Mouse (Mus musculus): ENCODE measurements around the gene Ccnt2. TPM values are rescaled to one million over a fixed set of nuclear protein-coding genes. Genes with fewer than 3 reads are reported as not detected.
"Not testable (repeated sequence)": the region's sequence is repeated elsewhere in the genome, so short reads cannot be mapped to it uniquely, and the experiment has no call there.

Gene Ccnt2
- polyA plus RNA-seq (2015; fragmentation: Nextera tagmentation; extraction: Ambion mirVana) = 100 and 109 TPM in 2 replicates

GRCm38 (mm10) chr1:127773803-127774500, at the start of gene Ccnt2:
Gene Ccnt2, plus strand, starts transcription at chr1:127774164.
- 0% methylated on average over 62 of the region's 63 CpGs for WGBS
- peak within 1 kb of the TSS; percentile 82 for H3K4me2 ChIP-seq

DNA sequence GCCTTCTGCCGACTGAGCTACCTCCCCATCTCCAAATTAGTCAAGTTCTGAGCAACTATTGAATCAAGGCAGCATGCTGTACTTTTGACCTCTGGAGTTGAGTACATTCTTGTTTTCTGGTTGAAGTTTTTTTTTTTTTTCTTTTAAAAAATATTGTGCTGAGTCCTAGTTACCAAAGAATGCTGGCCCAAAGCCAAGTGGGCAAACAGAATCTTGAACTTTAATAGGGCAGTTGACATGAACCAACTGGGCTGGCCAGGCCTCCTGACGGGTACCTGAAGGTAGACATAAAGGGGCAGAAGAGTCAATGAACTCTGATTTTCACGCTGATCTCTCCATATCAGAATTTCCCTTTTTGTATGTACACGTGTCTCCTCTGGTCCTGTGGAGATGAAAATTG, 44.9 kb upstream of the Ccnt2 start, which contains the start of gene Acmsd:
Gene Acmsd, plus strand, starts transcription at position 318 of the 400 bp plus-strand sequence.
- H3K36me3 ChIP-seq = no peaks in the 10 kb centered on the region
- peaks cover 6% of the 10 kb centered on the region; the same call in 1 of the 2 replicates for H3K4me1 ChIP-seq
- H3K9me3 ChIP-seq = no peaks in the 10 kb centered on the region
- no peaks in the 10 kb centered on the region for H3K27me3 ChIP-seq
- H3K4me2 ChIP-seq = no peak within 1 kb of the TSS
- ATAC-seq (ENCODE audit: insufficient number of reproducible peaks, insufficient read depth, low FRiP score, low TSS enrichment, low read depth) = no peak
- no peak within 1 kb of the TSS for H3K4me3 ChIP-seq
- no peak within 1 kb of the TSS for H3K9ac ChIP-seq
- H3K27ac ChIP-seq = no peak within 1 kb of the TSS
- WGBS = 87% methylated on average over 4 of the region's 4 CpGs

More at GRCm38 (mm10) chr1:127773803-127774500, at the start of gene Ccnt2:
- H3K4me1 ChIP-seq = peaks cover 8% of the 10 kb centered on the region
- no peaks in the 10 kb centered on the region for H3K9me3 ChIP-seq
- ATAC-seq (ENCODE audit: insufficient number of reproducible peaks, insufficient read depth, low FRiP score, low TSS enrichment, low read depth) = peak; percentile 98
- no peaks in the 10 kb centered on the region for H3K27me3 ChIP-seq
- 0 out of 2 replicates have a peak, but pooled peaks cover 6% of the 10 kb centered on the region for H3K36me3 ChIP-seq
- H3K9ac ChIP-seq = peak within 1 kb of the TSS; percentile 94
- peak within 1 kb of the TSS; percentile 93 for H3K27ac ChIP-seq
- peak within 1 kb of the TSS; percentile 85 for H3K4me3 ChIP-seq

DNA sequence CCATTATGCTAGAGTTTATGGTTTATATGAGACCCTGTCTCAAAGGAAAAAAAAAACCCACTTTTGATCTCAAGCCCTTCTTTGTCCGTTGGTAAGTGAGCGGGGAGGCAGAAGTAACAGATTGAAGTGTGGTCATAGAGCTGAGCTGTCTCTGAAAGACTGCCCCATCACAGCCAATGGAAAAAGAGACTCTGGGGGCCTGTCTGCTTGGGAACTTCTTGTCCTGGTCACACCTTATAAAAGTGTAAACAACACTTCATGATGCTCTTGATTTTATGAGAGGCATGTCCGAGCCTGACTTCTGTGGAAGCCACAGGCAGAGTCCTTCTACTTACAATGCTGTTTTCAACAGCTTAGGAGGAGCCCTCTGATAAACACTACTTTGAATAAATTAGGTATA, 42.9 kb upstream of the Ccnt2 start:
- Histone ChIP-seq H3K27me3 (no peaks in the 10 kb centered on the region), H3K27ac (no peak overlapping the region), H3K9ac (no peak overlapping the region), H3K4me1 (peaks cover 6% of the 10 kb centered on the region; the same call in 1 of the 2 replicates), H3K9me3 (no peaks in the 10 kb centered on the region), H3K4me2 (no peak overlapping the region), H3K36me3 (no peaks in the 10 kb centered on the region), H3K4me3 (no peak overlapping the region)
- no peak for ATAC-seq (ENCODE audit: insufficient number of reproducible peaks, insufficient read depth, low FRiP score, low TSS enrichment, low read depth)
- 60% methylated on average over 3 of the region's 3 CpGs for WGBS

GRCm38 (mm10) chr1:127732435-127732834, 41.5 kb upstream of the Ccnt2 start:
- no peaks in the 10 kb centered on the region for H3K9me3 ChIP-seq

DNA sequence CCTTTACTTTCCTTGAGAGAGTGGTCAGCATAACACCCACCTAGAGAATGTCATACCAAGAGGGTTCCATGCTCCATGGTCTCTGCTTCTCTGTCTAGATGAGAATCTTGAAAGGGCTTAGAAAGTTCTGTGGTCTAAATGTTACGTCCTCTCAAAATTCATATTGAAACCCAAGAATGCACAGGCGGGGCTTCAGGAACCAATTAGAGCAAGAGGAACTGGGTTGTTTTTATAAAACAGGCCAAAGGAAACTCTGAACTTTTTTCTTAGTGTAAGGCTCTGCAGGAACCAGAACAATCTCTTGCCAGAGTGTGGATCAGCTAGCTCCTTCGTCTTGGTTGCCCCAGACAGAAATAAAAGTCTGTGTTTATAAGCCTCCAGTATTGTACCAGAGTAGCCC, 41.1 kb upstream of the Ccnt2 start:
- no peak for ATAC-seq (ENCODE audit: insufficient number of reproducible peaks, insufficient read depth, low FRiP score, low TSS enrichment, low read depth)
- Histone ChIP-seq H3K9me3 (no peaks in the 10 kb centered on the region), H3K36me3 (no peaks in the 10 kb centered on the region), H3K4me3 (no peak overlapping the region), H3K4me2 (no peak overlapping the region), H3K4me1 (peaks cover 6% of the 10 kb centered on the region; the same call in 1 of the 2 replicates), H3K27me3 (no peaks in the 10 kb centered on the region), H3K27ac (no peak overlapping the region), H3K9ac (no peak overlapping the region)
- 34% methylated on average over 3 of the region's 3 CpGs for WGBS

More at GRCm38 (mm10) chr1:127732435-127732834, 41.5 kb upstream of the Ccnt2 start:
- no peak overlapping the region for H3K4me3 ChIP-seq
- no peak overlapping the region for H3K4me2 ChIP-seq
- 83% methylated on average over 3 of the region's 3 CpGs for WGBS
- no peaks in the 10 kb centered on the region for H3K36me3 ChIP-seq
- peaks cover 6% of the 10 kb centered on the region; the same call in 1 of the 2 replicates for H3K4me1 ChIP-seq
- H3K27me3 ChIP-seq = no peaks in the 10 kb centered on the region
- H3K9ac ChIP-seq = no peak overlapping the region
- ATAC-seq (ENCODE audit: insufficient number of reproducible peaks, insufficient read depth, low FRiP score, low TSS enrichment, low read depth) = no peak
- H3K27ac ChIP-seq = no peak overlapping the region

GRCm38 (mm10) chr1:127735356-127735755, 38.6 kb upstream of the Ccnt2 start:
- no peak overlapping the region for H3K4me3 ChIP-seq
- no peak overlapping the region for H3K4me2 ChIP-seq
- H3K27me3 ChIP-seq = no peaks in the 10 kb centered on the region
- ATAC-seq (ENCODE audit: insufficient number of reproducible peaks, insufficient read depth, low FRiP score, low TSS enrichment, low read depth) = no peak
- no peak overlapping the region for H3K9ac ChIP-seq
- peaks cover 6% of the 10 kb centered on the region; the same call in 1 of the 2 replicates for H3K4me1 ChIP-seq
- no peaks in the 10 kb centered on the region for H3K36me3 ChIP-seq
- no peaks in the 10 kb centered on the region for H3K9me3 ChIP-seq
- H3K27ac ChIP-seq = no peak overlapping the region
- WGBS = 79% methylated on average over 3 of the region's 3 CpGs

DNA sequence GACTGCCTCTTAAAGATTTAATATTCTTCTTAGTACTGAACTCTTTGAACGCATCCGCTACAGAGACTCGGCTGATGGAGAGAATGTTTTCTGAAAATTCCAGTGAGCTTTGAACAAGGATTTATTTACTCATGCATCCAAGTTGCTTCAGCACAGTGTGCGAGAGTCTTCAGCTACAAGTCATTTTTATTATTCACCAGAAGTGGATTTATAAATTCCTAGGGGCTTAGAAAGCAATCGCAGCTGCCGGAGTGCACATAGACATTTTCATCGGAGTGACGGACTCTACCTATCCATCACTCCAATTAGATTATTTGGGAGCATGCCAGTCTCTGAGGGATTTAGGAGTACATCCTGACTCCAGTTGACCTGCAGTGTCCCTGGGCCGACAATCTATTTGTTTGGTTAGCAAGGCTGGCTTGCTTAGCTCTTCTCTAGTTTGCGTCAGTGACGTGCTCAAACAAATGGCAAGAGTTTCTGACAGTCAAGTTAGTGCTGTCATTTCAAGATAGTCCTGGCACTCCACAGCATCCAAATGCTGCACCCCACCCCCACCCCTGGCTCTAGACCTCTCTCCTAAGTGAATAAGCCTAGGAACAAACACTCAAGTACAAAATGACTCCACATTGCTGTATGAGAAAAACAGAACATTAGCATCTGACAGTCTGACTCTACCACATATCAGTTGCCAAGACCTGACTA, 23.4 kb upstream of the Ccnt2 start:
- no peak overlapping the region for H3K27ac ChIP-seq
- H3K4me2 ChIP-seq = no peak overlapping the region
- H3K4me1 ChIP-seq = no peaks in the 10 kb centered on the region
- WGBS = 78% methylated on average over 11 of the region's 11 CpGs
- no peak overlapping the region for H3K4me3 ChIP-seq
- no peaks in the 10 kb centered on the region for H3K36me3 ChIP-seq
- no peaks in the 10 kb centered on the region for H3K9me3 ChIP-seq
- no peak overlapping the region for H3K9ac ChIP-seq
- no peak for ATAC-seq (ENCODE audit: insufficient number of reproducible peaks, insufficient read depth, low FRiP score, low TSS enrichment, low read depth)
- H3K27me3 ChIP-seq = no peaks in the 10 kb centered on the region

- no peak overlapping the region for H3K4me3 ChIP-seq
- H3K9ac ChIP-seq = no peak overlapping the region
- ATAC-seq (ENCODE audit: insufficient number of reproducible peaks, insufficient read depth, low FRiP score, low TSS enrichment, low read depth) = no peak
- H3K4me2 ChIP-seq = no peak overlapping the region
- no peaks in the 10 kb centered on the region for H3K4me1 ChIP-seq
- H3K27me3 ChIP-seq = no peaks in the 10 kb centered on the region
- H3K36me3 ChIP-seq = no peaks in the 10 kb centered on the region
- no peak overlapping the region for H3K27ac ChIP-seq
- WGBS = 63% methylated on average over 4 of the region's 4 CpGs
- no peaks in the 10 kb centered on the region for H3K9me3 ChIP-seq
Observed at GRCm38 (mm10) chr1:127755806-127756205, 18.2 kb upstream of the Ccnt2 start.

DNA sequence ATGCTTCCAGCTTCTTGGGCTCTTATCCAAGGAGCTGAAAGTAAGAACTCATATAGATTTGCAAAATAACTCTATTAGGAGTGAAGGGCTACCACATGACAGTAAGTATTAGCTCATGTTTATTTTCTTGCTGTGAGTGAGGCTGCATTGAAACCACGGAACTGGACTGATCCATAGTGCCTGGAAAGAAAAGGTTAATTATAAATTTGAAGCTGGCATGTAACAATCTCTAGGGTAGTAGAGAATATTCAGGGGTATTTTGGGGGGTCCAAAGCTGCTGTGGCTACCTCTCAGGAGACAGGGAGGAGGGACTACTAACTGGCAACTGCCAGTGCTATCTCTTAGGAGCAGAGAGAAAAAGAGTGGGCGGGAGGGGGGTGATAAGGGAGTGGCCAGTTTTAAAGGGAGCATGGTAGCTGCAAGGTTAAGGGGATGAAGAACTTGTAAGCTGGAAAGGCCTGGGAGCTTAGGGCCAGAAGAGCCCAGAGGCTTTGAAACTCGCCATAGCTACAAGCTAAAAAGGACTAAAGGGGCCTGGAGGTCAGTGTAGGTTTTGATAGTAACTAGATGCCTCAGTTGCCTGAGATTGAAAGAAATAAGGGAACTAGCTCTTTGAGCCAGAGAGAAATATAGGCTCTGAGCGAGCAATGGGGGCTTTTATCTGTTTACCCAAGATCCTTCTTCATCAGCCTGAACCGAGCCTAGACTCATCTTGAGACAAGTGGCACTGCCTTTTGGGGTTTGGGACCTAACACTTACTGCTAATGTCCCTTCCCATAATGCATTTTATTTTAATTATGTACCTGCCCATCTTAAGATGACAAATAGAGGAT, 17.4 kb upstream of the Ccnt2 start:
- no peaks in the 10 kb centered on the region for H3K36me3 ChIP-seq
- H3K27ac ChIP-seq = no peak overlapping the region
- no peak overlapping the region for H3K4me3 ChIP-seq
- H3K9me3 ChIP-seq = no peaks in the 10 kb centered on the region
- WGBS = 77% methylated on average over 5 of the region's 5 CpGs
- no peak overlapping the region for H3K4me2 ChIP-seq
- ATAC-seq (ENCODE audit: insufficient number of reproducible peaks, insufficient read depth, low FRiP score, low TSS enrichment, low read depth) = no peak
- H3K27me3 ChIP-seq = no peaks in the 10 kb centered on the region
- H3K9ac ChIP-seq = no peak overlapping the region
- H3K4me1 ChIP-seq = no peaks in the 10 kb centered on the region

DNA sequence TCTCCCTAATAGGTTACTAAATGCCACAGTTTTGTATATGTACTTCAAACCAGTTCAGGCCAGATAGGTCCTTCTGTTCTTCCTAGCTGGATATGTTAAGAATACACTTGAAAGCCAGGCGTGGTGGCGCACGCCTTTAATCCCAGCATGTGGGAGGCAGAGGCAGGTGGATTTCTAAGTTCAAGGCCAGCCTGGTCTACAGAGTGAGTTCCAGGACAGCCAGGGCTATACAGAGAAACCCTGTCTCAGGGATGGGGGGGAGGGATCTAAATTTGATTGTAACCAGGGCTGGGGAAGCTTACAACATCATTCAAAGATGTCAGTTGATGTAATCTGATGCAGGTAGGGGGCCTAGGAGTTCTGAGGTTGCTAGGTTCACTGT, 16.8 kb upstream of the Ccnt2 start:
- H3K4me1 ChIP-seq; H3K27me3 ChIP-seq; H3K36me3 ChIP-seq; H3K9ac ChIP-seq; H3K4me3 ChIP-seq; H3K27ac ChIP-seq; H3K9me3 ChIP-seq; ATAC-seq (ENCODE audit: insufficient number of reproducible peaks, insufficient read depth, low FRiP score, low TSS enrichment, low read depth); H3K4me2 ChIP-seq: not testable (repeated sequence)
- 91% methylated on average over 3 of the region's 3 CpGs for WGBS

- Histone ChIP-seq H3K9me3 (no peaks in the 10 kb centered on the region), H3K4me3 (no peak overlapping the region), H3K36me3 (no peaks in the 10 kb centered on the region), H3K27me3 (no peaks in the 10 kb centered on the region), H3K9ac (no peak overlapping the region), H3K4me1 (no peaks in the 10 kb centered on the region), H3K27ac (no peak overlapping the region), H3K4me2 (no peak overlapping the region)
- ATAC-seq (ENCODE audit: insufficient number of reproducible peaks, insufficient read depth, low FRiP score, low TSS enrichment, low read depth) = no peak
- WGBS = 64% methylated on average over 2 of the region's 2 CpGs
Observed at GRCm38 (mm10) chr1:127765468-127765867, 8.5 kb upstream of the Ccnt2 start.

All from embryonic facial prominence, embryonic 13.5 days (tissue).